In genomic region chr11:103997385-103997784, GRCm38 (mm10) we compare ENCODE assay signal across 8 mouse cellular contexts. TPM values are rescaled to one million over a fixed set of nuclear protein-coding genes. Genes with fewer than 3 reads are reported as not detected.
DNase-seq lines count a peak whose midpoint lies in the region; ATAC-seq and TF ChIP-seq lines count a peak whose summit lies in the region.

No protein-coding gene starts in this region.

- no peak overlapping the region for H3K4me2 ChIP-seq in kidney, embryonic 15.5 days
- no peak overlapping the region for H3K4me2 ChIP-seq in hindbrain, postnatal 0 days (ENCODE audit: low read depth, low read length)

- no peaks in the 10 kb centered on the region for H3K4me1 ChIP-seq in kidney, embryonic 15.5 days
- no peaks in the 10 kb centered on the region for H3K4me1 ChIP-seq in hindbrain, postnatal 0 days (ENCODE audit: insufficient read depth, low read length)
- H3K4me1 ChIP-seq in limb, embryonic 10.5 days = no peaks in the 10 kb centered on the region

- no peak overlapping the region for H3K27ac ChIP-seq in kidney, embryonic 15.5 days
- H3K27ac ChIP-seq in hindbrain, postnatal 0 days = no peak overlapping the region
- H3K27ac ChIP-seq in limb, embryonic 10.5 days = no peak overlapping the region

- H3K36me3 ChIP-seq in kidney, embryonic 15.5 days = no peaks in the 10 kb centered on the region
- H3K36me3 ChIP-seq in hindbrain, postnatal 0 days (ENCODE audit: insufficient read depth, low read length) = no peaks in the 10 kb centered on the region
- H3K36me3 ChIP-seq in limb, embryonic 10.5 days = no peaks in the 10 kb centered on the region

- TF ChIP-seq CTCF in hindbrain, postnatal 0 days (IDR thresholded peaks at IDR 0.05; ENCODE audit: low read depth) = peak; percentile 93

- 12% methylated on average over 5 of the region's 5 CpGs for WGBS in kidney, embryonic 15.5 days
- WGBS in hindbrain, postnatal 0 days = 17% methylated on average over 5 of the region's 5 CpGs
- WGBS in limb, embryonic 10.5 days = 22% methylated on average over 5 of the region's 5 CpGs

- no peak for ATAC-seq in kidney, embryonic 15.5 days (replicated peaks; ENCODE audit: low FRiP score)
- peak; percentile 78; the same call in 1 of the 2 replicates for ATAC-seq in hindbrain, postnatal 0 days

- no peaks in the 10 kb centered on the region for H3K27me3 ChIP-seq in kidney, embryonic 15.5 days
- H3K27me3 ChIP-seq in hindbrain, postnatal 0 days (ENCODE audit: insufficient read depth, low read length) = no peaks in the 10 kb centered on the region
- H3K27me3 ChIP-seq in limb, embryonic 10.5 days (ENCODE audit: low read depth, poor library complexity, severe bottlenecking) = no peaks in the 10 kb centered on the region

- H3K9me3 ChIP-seq in kidney, embryonic 15.5 days (replicated peaks) = no peaks in the 10 kb centered on the region
- H3K9me3 ChIP-seq in hindbrain, postnatal 0 days (ENCODE audit: low read length) = no peaks in the 10 kb centered on the region
- no peaks in the 10 kb centered on the region for H3K9me3 ChIP-seq in limb, embryonic 10.5 days (replicated peaks)

- no peak overlapping the region for H3K4me3 ChIP-seq in kidney, embryonic 15.5 days (replicated peaks)
- no peak overlapping the region for H3K4me3 ChIP-seq in hindbrain, postnatal 0 days (ENCODE audit: low read length)
- H3K4me3 ChIP-seq in limb, embryonic 10.5 days = no peak overlapping the region

- peak; percentile 55 for DNase-seq in kidney, adult 18-20 months
- DNase-seq in adrenal gland, postnatal 10 days = peak; percentile 86
- DNase-seq in embryo, embryonic 11 days = peak; percentile 72
- DNase-seq in hindbrain, postnatal 0 days (ENCODE audit: low spot score) = peak; percentile 89
- DNase-seq in limb, embryonic 10.5 days (ENCODE audit: low spot score) = peak; percentile 77
- peak; percentile 10 for DNase-seq in ovary, postnatal 10 days (ENCODE audit: low spot score)
- peak; percentile 4 to 42 for DNase-seq in thymus, postnatal 10 days (ENCODE audit: low spot score in 2 of 2)

- H3K9ac ChIP-seq in kidney, embryonic 15.5 days = no peak overlapping the region
- H3K9ac ChIP-seq in hindbrain, postnatal 0 days (replicated peaks; ENCODE audit: low read length) = no peak overlapping the region

RNA-seq across cellular contexts. Expression of gene Arf2, which starts 30.8 kb away (rescaled TPM):
- 63.5 and 65.6 TPM in 2 replicates for polyA plus RNA-seq in kidney, embryonic 15.5 days (2015; fragmentation: Nextera tagmentation; extraction: Ambion mirVana)
- total RNA-seq in adrenal gland, postnatal 10 days (2021) = 10 to 100 TPM; 39.5 to 40.1 TPM
- total RNA-seq in hindbrain, postnatal 0 days (2014; rRNA removed) = 117 and 141 TPM in 2 replicates
- polyA plus RNA-seq in hindbrain, postnatal 0 days (2015; fragmentation: Nextera tagmentation; extraction: Ambion mirVana) = 180 and 191 TPM in 2 replicates
- 60.8 and 68.1 TPM in 2 replicates for polyA plus RNA-seq in limb, embryonic 10.5 days (2016; fragmentation: Nextera tagmentation; extraction: Ambion mirVana)

RNA-seq across cellular contexts. Expression of gene Nsf, which starts 43.5 kb away (rescaled TPM):
- polyA plus RNA-seq in kidney, embryonic 15.5 days (2015; fragmentation: Nextera tagmentation; extraction: Ambion mirVana) = 54.6 and 55.8 TPM in 2 replicates
- 10 to 100 TPM; 89.5 to 94.1 TPM for total RNA-seq in adrenal gland, postnatal 10 days (2021)
- 143 and 150 TPM in 2 replicates for total RNA-seq in hindbrain, postnatal 0 days (2014; rRNA removed)
- 220 and 230 TPM in 2 replicates for polyA plus RNA-seq in hindbrain, postnatal 0 days (2015; fragmentation: Nextera tagmentation; extraction: Ambion mirVana)
- 49.4 and 56.1 TPM in 2 replicates for polyA plus RNA-seq in limb, embryonic 10.5 days (2016; fragmentation: Nextera tagmentation; extraction: Ambion mirVana)

Comparison
In these comparisons a context has a peak if more than half of its experiments do, and no peak if none do; other contexts are left out.
1. DNase-seq: peak in every context shown above with its lines; median percentile 89 in hindbrain, postnatal 0 days; 86 in adrenal gland, postnatal 10 days; 77 in limb, embryonic 10.5 days; 72 in embryo, embryonic 11 days; 55 in kidney, adult 18-20 months; 23 in thymus, postnatal 10 days; 10 in ovary, postnatal 10 days.